7 mouse cellular contexts compared by ENCODE assay signal in genomic region chr4:63948066-63948687, GRCm38 (mm10).
A peak's percentile ranks its signal among the peaks of the same experiment; 100 is the strongest.
DNase-seq lines count a peak whose midpoint lies in the region.

No protein-coding gene starts in this region.

- no peaks in the 10 kb centered on the region for H3K9me3 ChIP-seq in midbrain, embryonic 10.5 days (replicated peaks)

- H3K36me3 ChIP-seq in midbrain, embryonic 10.5 days, result no peaks in the 10 kb centered on the region

- H3K4me3 ChIP-seq in midbrain, embryonic 10.5 days, result no peak overlapping the region

- H3K4me1 ChIP-seq in midbrain, embryonic 10.5 days, result no peaks in the 10 kb centered on the region

- H3K27me3 ChIP-seq in midbrain, embryonic 10.5 days (ENCODE audit: low read depth, poor library complexity, severe bottlenecking), result no peaks in the 10 kb centered on the region

- DNase-seq in T-cell, adult 2 months (ENCODE audit: low spot score), result peak; percentile 65
- DNase-seq in cerebellum, adult 9-10 months, result peak; percentile 73
- DNase-seq in frontal cortex, postnatal 14 days (ENCODE audit: low spot score in 2 of 2), result peak; percentile 26 to 37
- peak; percentile 89 for DNase-seq in induced T-regulatory cell, adult 2 months (ENCODE audit: low read depth)
- peak; percentile 61 to 69 for DNase-seq in left cerebral cortex, adult 18-20 months (ENCODE audit: low spot score in 2 of 2)
- peak; percentile 42 for DNase-seq in midbrain, embryonic 10.5 days (ENCODE audit: low spot score)
- DNase-seq in right cerebral cortex, postnatal 36 days (ENCODE audit: low spot score in 2 of 2), result peak; percentile 12 to 38

- WGBS in midbrain, embryonic 10.5 days, result 42% methylated on average over 12 of the region's 12 CpGs

- no peak overlapping the region for H3K27ac ChIP-seq in midbrain, embryonic 10.5 days (replicated peaks)

Comparison
In these comparisons a context has a peak if more than half of its experiments do, and no peak if none do; other contexts are left out.
1. DNase-seq: peak in every context shown above with its lines; median percentile 89 in induced T-regulatory cell, adult 2 months; 73 in cerebellum, adult 9-10 months; 65 in T-cell, adult 2 months; 65 in left cerebral cortex, adult 18-20 months; 42 in midbrain, embryonic 10.5 days; 32 in frontal cortex, postnatal 14 days; 25 in right cerebral cortex, postnatal 36 days.